Mouse (Mus musculus) lung, embryonic 15.5 days (tissue): ENCODE results near the gene Dpep1. TPM values are rescaled to one million over a fixed set of nuclear protein-coding genes. Genes with fewer than 3 reads are reported as not detected.

Source experiments
- polyA plus RNA-seq: library from polyadenylated mRNA; unstranded; fragments of >200 nt; fragmentation: Nextera tagmentation; extraction: Ambion mirVana; gene quantifications from 2 replicates; pipeline ENCODE4 v1.2.1, GENCODE M21; 2015

The Dpep1 gene
- polyA plus RNA-seq, 1 experiment from 2014 or later, result 6.1 TPM

Other genes starting within 250 kb of the Dpep1 start
- 56.8 and 59.6 TPM in 2 replicates for gene Ankrd11, start 144.0 kb upstream of the Dpep1 start, polyA plus RNA-seq
- gene Spg7, start 123.3 kb upstream of the Dpep1 start, polyA plus RNA-seq, result 45.2 and 46.4 TPM in 2 replicates
- gene Rpl13, start 83.9 kb upstream of the Dpep1 start, polyA plus RNA-seq, result 1,444 and 1,500 TPM in 2 replicates
- 0.34 and 0.50 TPM in 2 replicates for gene Cpne7, start 68.9 kb upstream of the Dpep1 start, polyA plus RNA-seq
- gene Sult5a1, start 27.9 kb upstream of the Dpep1 start, polyA plus RNA-seq, result 16.8 and 16.9 TPM in 2 replicates
- 135 and 141 TPM in 2 replicates for gene Chmp1a, start 26.5 kb downstream of the Dpep1 start, polyA plus RNA-seq
- gene Spata33, start 26.6 kb downstream of the Dpep1 start, polyA plus RNA-seq, result 4.9 and 5.5 TPM in 2 replicates
- gene Cdk10, start 38.6 kb downstream of the Dpep1 start, polyA plus RNA-seq, result 30.0 and 32.1 TPM in 2 replicates
- 4.6 and 4.8 TPM in 2 replicates for gene Spata2l, start 50.0 kb downstream of the Dpep1 start, polyA plus RNA-seq
- 19.4 and 21.6 TPM in 2 replicates for gene Zfp276, start 68.0 kb downstream of the Dpep1 start, polyA plus RNA-seq
- gene Vps9d1, start 68.1 kb downstream of the Dpep1 start, polyA plus RNA-seq, result 21.9 and 24.6 TPM in 2 replicates
- gene Fanca, start 132.3 kb downstream of the Dpep1 start, polyA plus RNA-seq, result 29.0 and 30.0 TPM in 2 replicates
- 1.3 and 1.4 TPM in 2 replicates for gene Spire2, start 146.5 kb downstream of the Dpep1 start, polyA plus RNA-seq
- 143 and 162 TPM in 2 replicates for gene Tcf25, start 187.5 kb downstream of the Dpep1 start, polyA plus RNA-seq
- gene Mc1r, start 220.9 kb downstream of the Dpep1 start, polyA plus RNA-seq, result not detected in 2 replicates
- gene Tubb3, start 225.2 kb downstream of the Dpep1 start, polyA plus RNA-seq, result 4.6 and 11.4 TPM in 2 replicates
- gene Def8, start 237.3 kb downstream of the Dpep1 start, polyA plus RNA-seq, result 29.7 and 31.1 TPM in 2 replicates